Mouse (Mus musculus): ENCODE data around the gene Wbp11. TPM values are rescaled to one million over a fixed set of nuclear protein-coding genes. Genes with fewer than 3 reads are reported as not detected.

Gene Wbp11
- polyA plus RNA-seq, 1 experiment: 164 TPM

- Histone ChIP-seq H3K27ac (ENCODE audit: insufficient read depth, low read length) (no peak overlapping the region), H3K4me1 (ENCODE audit: control insufficient read depth, insufficient read depth, low read length) (no peaks in the 10 kb centered on the region), H3K27me3 (ENCODE audit: control insufficient read depth, insufficient read depth, low read length, poor library complexity, severe bottlenecking) (no peaks in the 10 kb centered on the region), H3K4me3 (ENCODE audit: low read depth, low read length) (no peak overlapping the region), H3K9me3 (replicated peaks; ENCODE audit: control insufficient read depth, insufficient read depth, low read length, poor library complexity, severe bottlenecking) (no peaks in the 10 kb centered on the region), H3K9ac (ENCODE audit: low read depth, poor library complexity, severe bottlenecking) (no peak overlapping the region), H3K36me3 (ENCODE audit: control insufficient read depth, insufficient read depth, low read length, poor library complexity, severe bottlenecking) (peaks cover 88% of the 10 kb centered on the region)
- TF ChIP-seq EP300 (IDR thresholded peaks at IDR 0.05; ENCODE audit: insufficient read depth, low read depth, low read length): no peak
These were observed 7.7 kb downstream of the Wbp11 start for GRCm38 (mm10) chr6:136820381-136820780.

DNA sequence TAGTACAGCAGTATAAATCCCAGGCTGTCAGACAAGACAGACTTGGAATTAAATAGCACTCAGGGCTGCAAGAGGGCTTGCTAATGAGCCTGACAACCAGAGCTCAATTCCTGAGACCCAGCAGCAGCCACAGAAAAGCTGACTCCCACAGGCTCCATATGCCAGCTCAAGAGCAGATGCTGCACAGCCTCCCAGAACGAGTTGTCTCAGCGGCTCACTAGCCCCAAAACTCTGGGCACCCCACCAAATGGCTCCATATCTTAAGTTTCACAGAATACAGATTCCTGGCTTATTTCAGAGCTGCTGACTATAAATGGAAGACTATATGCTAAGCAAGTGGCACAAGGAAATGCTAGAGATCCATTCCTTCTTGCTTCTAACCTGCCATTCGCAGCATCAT is 10.5 kb downstream of the Wbp11 start:
- Histone ChIP-seq H3K9ac (ENCODE audit: low read depth, poor library complexity, severe bottlenecking) (no peak overlapping the region), H3K4me3 (ENCODE audit: low read depth, low read length) (no peak overlapping the region), H3K4me1 (ENCODE audit: control insufficient read depth, insufficient read depth, low read length) (no peaks in the 10 kb centered on the region), H3K9me3 (replicated peaks; ENCODE audit: control insufficient read depth, insufficient read depth, low read length, poor library complexity, severe bottlenecking) (no peaks in the 10 kb centered on the region), H3K27me3 (ENCODE audit: control insufficient read depth, insufficient read depth, low read length, poor library complexity, severe bottlenecking) (no peaks in the 10 kb centered on the region), H3K27ac (ENCODE audit: insufficient read depth, low read length) (no peak overlapping the region), H3K36me3 (ENCODE audit: control insufficient read depth, insufficient read depth, low read length, poor library complexity, severe bottlenecking) (peaks cover 83% of the 10 kb centered on the region)
- TF ChIP-seq CTCF (IDR thresholded peaks at IDR 0.05; ENCODE audit: low read depth, low read length): no peak
- TF ChIP-seq EP300 (IDR thresholded peaks at IDR 0.05; ENCODE audit: insufficient read depth, low read depth, low read length): no peak
- TF ChIP-seq POLR2A (IDR thresholded peaks at IDR 0.05; ENCODE audit: insufficient read depth, low read length): no peak

DNA sequence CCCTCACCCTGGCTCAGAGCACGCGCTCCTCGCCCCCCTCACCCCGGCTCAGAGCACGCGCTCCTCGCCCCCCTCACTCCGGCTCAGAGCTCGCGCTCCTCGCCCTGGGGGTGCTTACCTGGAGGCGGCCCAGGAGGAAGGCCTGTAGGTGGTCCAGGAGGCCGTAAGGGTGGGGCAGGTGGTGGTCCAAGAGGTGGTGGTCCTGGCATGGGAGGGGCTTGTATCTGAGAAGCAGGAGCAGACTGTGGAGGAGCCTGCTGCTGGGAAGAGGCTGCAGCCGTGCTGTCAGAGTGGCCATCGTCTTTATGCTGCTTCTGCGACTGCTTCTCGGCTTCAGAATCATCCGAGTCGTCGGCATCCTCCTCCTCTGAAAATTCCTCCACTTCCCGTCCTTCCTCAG is 11.2 kb downstream of the Wbp11 start:
- TF ChIP-seq POLR2A (IDR thresholded peaks at IDR 0.05; ENCODE audit: insufficient read depth, low read length) (no peak), CTCF (IDR thresholded peaks at IDR 0.05; ENCODE audit: low read depth, low read length) (no peak), EP300 (IDR thresholded peaks at IDR 0.05; ENCODE audit: insufficient read depth, low read depth, low read length) (no peak)
- peaks cover 2% of the 10 kb centered on the region for H3K4me1 ChIP-seq (ENCODE audit: control insufficient read depth, insufficient read depth, low read length)
- no peak overlapping the region for H3K4me3 ChIP-seq (ENCODE audit: low read depth, low read length)
- no peaks in the 10 kb centered on the region for H3K9me3 ChIP-seq (replicated peaks; ENCODE audit: control insufficient read depth, insufficient read depth, low read length, poor library complexity, severe bottlenecking)
- no peaks in the 10 kb centered on the region for H3K27me3 ChIP-seq (ENCODE audit: control insufficient read depth, insufficient read depth, low read length, poor library complexity, severe bottlenecking)
- H3K9ac ChIP-seq (ENCODE audit: low read depth, poor library complexity, severe bottlenecking): no peak overlapping the region
- peaks cover 77% of the 10 kb centered on the region for H3K36me3 ChIP-seq (ENCODE audit: control insufficient read depth, insufficient read depth, low read length, poor library complexity, severe bottlenecking)
- H3K27ac ChIP-seq (ENCODE audit: insufficient read depth, low read length): no peak overlapping the region

GRCm38 (mm10) chr6:136815381-136815780 is 12.7 kb downstream of the Wbp11 start:
- no peak for TF ChIP-seq CTCF (IDR thresholded peaks at IDR 0.05; ENCODE audit: low read depth, low read length)
- TF ChIP-seq EP300 (IDR thresholded peaks at IDR 0.05; ENCODE audit: insufficient read depth, low read depth, low read length): no peak
- TF ChIP-seq POLR2A (IDR thresholded peaks at IDR 0.05; ENCODE audit: insufficient read depth, low read length): no peak
- Histone ChIP-seq H3K4me1 (ENCODE audit: control insufficient read depth, insufficient read depth, low read length) (peaks cover 2% of the 10 kb centered on the region), H3K36me3 (ENCODE audit: control insufficient read depth, insufficient read depth, low read length, poor library complexity, severe bottlenecking) (peaks cover 63% of the 10 kb centered on the region)

DNA sequence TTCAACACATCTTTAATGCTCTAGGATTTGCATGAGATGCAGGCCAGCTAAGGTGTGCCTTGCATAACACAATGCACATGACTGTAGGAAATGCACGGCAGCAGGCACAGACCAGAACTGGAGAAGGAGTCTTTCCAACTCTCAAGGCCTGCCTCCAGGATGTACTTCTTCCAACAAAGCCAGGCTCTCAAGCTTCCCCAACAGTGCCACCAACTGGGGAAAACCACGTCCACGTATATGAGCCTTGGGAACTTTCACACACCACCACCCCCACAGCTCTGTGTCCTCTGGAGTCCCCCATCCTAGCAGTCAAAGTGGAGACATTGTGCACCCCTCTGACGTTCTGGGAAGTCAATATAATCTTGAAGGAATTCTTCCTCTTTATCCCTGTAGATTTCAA is 14.9 kb downstream of the Wbp11 start:
- H3K36me3 ChIP-seq (ENCODE audit: control insufficient read depth, insufficient read depth, low read length, poor library complexity, severe bottlenecking): peaks cover 50% of the 10 kb centered on the region
- H3K4me1 ChIP-seq (ENCODE audit: control insufficient read depth, insufficient read depth, low read length): peaks cover 3% of the 10 kb centered on the region
- H3K9me3 ChIP-seq (replicated peaks; ENCODE audit: control insufficient read depth, insufficient read depth, low read length, poor library complexity, severe bottlenecking): no peaks in the 10 kb centered on the region
- TF ChIP-seq EP300 (IDR thresholded peaks at IDR 0.05; ENCODE audit: insufficient read depth, low read depth, low read length) (no peak), CTCF (IDR thresholded peaks at IDR 0.05; ENCODE audit: low read depth, low read length) (peak; percentile 41)
- H3K9ac ChIP-seq (ENCODE audit: low read depth, poor library complexity, severe bottlenecking): no peak overlapping the region
- no peaks in the 10 kb centered on the region for H3K27me3 ChIP-seq (ENCODE audit: control insufficient read depth, insufficient read depth, low read length, poor library complexity, severe bottlenecking)
- H3K27ac ChIP-seq (ENCODE audit: insufficient read depth, low read length): no peak overlapping the region
- no peak overlapping the region for H3K4me3 ChIP-seq (ENCODE audit: low read depth, low read length)

More at GRCm38 (mm10) chr6:136815381-136815780, 12.7 kb downstream of the Wbp11 start:
- no peak overlapping the region for H3K9ac ChIP-seq (ENCODE audit: low read depth, poor library complexity, severe bottlenecking)
- no peak overlapping the region for H3K4me3 ChIP-seq (ENCODE audit: low read depth, low read length)
- no peaks in the 10 kb centered on the region for H3K27me3 ChIP-seq (ENCODE audit: control insufficient read depth, insufficient read depth, low read length, poor library complexity, severe bottlenecking)
- H3K27ac ChIP-seq (ENCODE audit: insufficient read depth, low read length): no peak overlapping the region
- no peaks in the 10 kb centered on the region for H3K9me3 ChIP-seq (replicated peaks; ENCODE audit: control insufficient read depth, insufficient read depth, low read length, poor library complexity, severe bottlenecking)

GRCm38 (mm10) chr6:136811196-136811595 is 16.8 kb downstream of the Wbp11 start:
- Histone ChIP-seq H3K36me3 (ENCODE audit: control insufficient read depth, insufficient read depth, low read length, poor library complexity, severe bottlenecking) (peaks cover 35% of the 10 kb centered on the region), H3K4me3 (ENCODE audit: low read depth, low read length) (no peak overlapping the region), H3K27ac (ENCODE audit: insufficient read depth, low read length) (peak overlapping the region; percentile 5; the same call in 1 of the 2 replicates), H3K9ac (ENCODE audit: low read depth, poor library complexity, severe bottlenecking) (no peak overlapping the region), H3K4me1 (ENCODE audit: control insufficient read depth, insufficient read depth, low read length) (peaks cover 8% of the 10 kb centered on the region), H3K9me3 (replicated peaks; ENCODE audit: control insufficient read depth, insufficient read depth, low read length, poor library complexity, severe bottlenecking) (no peaks in the 10 kb centered on the region), H3K27me3 (ENCODE audit: control insufficient read depth, insufficient read depth, low read length, poor library complexity, severe bottlenecking) (no peaks in the 10 kb centered on the region)
- no peak for TF ChIP-seq EP300 (IDR thresholded peaks at IDR 0.05; ENCODE audit: insufficient read depth, low read depth, low read length)
- TF ChIP-seq CTCF (IDR thresholded peaks at IDR 0.05; ENCODE audit: low read depth, low read length): no peak
- no peak for TF ChIP-seq POLR2A (IDR thresholded peaks at IDR 0.05; ENCODE audit: insufficient read depth, low read length)
